Mouse (Mus musculus) embryonic facial prominence, embryonic 14.5 days (tissue): Measurements from ENCODE around the gene Atg7. TPM values are rescaled to one million over a fixed set of nuclear protein-coding genes. Genes with fewer than 3 reads are reported as not detected.
A peak's percentile ranks its signal among the peaks of the same experiment; 100 is the strongest.

Experiments used
- ATAC-seq: fragments of 200-750 bp; cut with Nextera tagmentation; 2 replicates; pipeline ENCODE4 v1.8.0; 2017; ENCODE audit warnings: low read depth, moderate number of reproducible peaks, moderate TSS enrichment
- DNase-seq: peaks from one replicate; pipeline ENCODE4 v3.0.0-alpha.2; 2015; ENCODE audit warnings: low spot score
- H3K27ac ChIP-seq: fragments of 300-500 bp; sonication (generic); replicated peaks from 2 replicates; pipeline ENCODE4 v1.5.1; 2014; ENCODE audit warnings: low read depth, mild to moderate bottlenecking, low read length, moderate library complexity
- H3K27me3 ChIP-seq: fragments of 300-500 bp; sonication (generic); replicated peaks from 2 replicates; pipeline ENCODE4 v1.6.1; 2014; ENCODE audit warnings: low read length; ENCODE audit not compliant: control insufficient read depth, insufficient read depth
- H3K36me3 ChIP-seq: fragments of 300-500 bp; sonication (generic); 2 replicates; pipeline ENCODE4 v1.6.1; 2014; ENCODE audit warnings: low read length, mixed read lengths; ENCODE audit not compliant: control insufficient read depth, insufficient read depth
- H3K4me1 ChIP-seq: fragments of 300-500 bp; sonication (generic); 2 replicates; pipeline ENCODE4 v1.6.1; 2014; ENCODE audit warnings: antibody characterized with exemption, low read length; ENCODE audit not compliant: control insufficient read depth, insufficient read depth
- H3K4me2 ChIP-seq: fragments of 300-500 bp; sonication (generic); 2 replicates; pipeline ENCODE4 v1.6.1; 2014; ENCODE audit warnings: low read depth, mild to moderate bottlenecking, low read length, moderate library complexity, mixed read lengths
- H3K4me3 ChIP-seq: fragments of 300-500 bp; sonication (generic); 2 replicates; pipeline ENCODE4 v1.5.1; 2014; ENCODE audit warnings: low read depth, mild to moderate bottlenecking, low read length
- H3K9ac ChIP-seq: fragments of 300-500 bp; sonication (generic); 2 replicates; pipeline ENCODE4 v1.6.1; 2014; ENCODE audit warnings: low read depth, mild to moderate bottlenecking, low read length, moderate library complexity, mixed read lengths
- H3K9me3 ChIP-seq: fragments of 300-500 bp; sonication (generic); 2 replicates; pipeline ENCODE4 v1.6.1; 2016; ENCODE audit warnings: low read length; ENCODE audit not compliant: control insufficient read depth
- WGBS: fragments of 180-500 bp; shearing (Covaris S2); extraction: QIAGEN DNeasy Blood & Tissue Kit; methylation state at CpG from one replicate; pipeline ENCODE4 v1.1.7; 2014; 5-methylcytosine and 5-hydroxymethylcytosine counted together
- polyA plus RNA-seq: library from polyadenylated mRNA; unstranded; fragments of >200 nt; fragmentation: Nextera tagmentation; extraction: Ambion mirVana; gene quantifications from 2 replicates; pipeline ENCODE4 v1.2.1, GENCODE M21; 2014

Atg7 gene
- polyA plus RNA-seq, 1 experiment from 2014 or later = 17.6 TPM

DNA sequence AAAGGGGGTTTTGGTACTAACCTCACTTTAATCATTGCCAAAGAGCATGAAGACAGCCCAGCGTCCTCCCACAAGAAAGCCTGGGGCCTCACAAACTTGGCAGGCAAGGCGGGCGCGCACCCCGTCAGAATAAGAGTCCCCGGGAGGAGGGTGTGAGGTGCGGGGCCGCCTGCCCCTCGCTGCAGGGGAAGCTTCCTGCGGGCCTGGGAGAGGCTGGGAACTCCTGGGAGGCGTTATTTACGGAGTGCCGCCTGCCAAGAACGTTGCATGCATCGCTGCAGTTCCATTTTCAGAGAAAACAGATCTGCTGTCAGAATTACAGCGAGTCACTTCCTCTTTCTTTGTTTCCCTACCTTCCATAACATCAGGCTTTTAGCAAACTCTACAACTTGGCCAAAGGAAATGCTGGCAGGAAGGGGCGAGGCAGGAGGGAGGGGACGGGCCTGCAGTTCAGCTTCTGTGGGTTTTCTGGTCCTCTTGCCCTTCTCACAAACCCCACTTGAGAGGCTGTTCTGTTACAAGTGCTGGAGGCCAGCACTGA is 232.2 kb downstream of the Atg7 start:
- DNase-seq (peak; percentile 97), ATAC-seq (peak; percentile 92)
- Histone ChIP-seq H3K9me3 (no peaks in the 10 kb centered on the region), H3K9ac (peak overlapping the region; percentile 68), H3K36me3 (0 out of 2 replicates have a peak, but pooled peaks cover 4% of the 10 kb centered on the region), H3K4me3 (peak overlapping the region; percentile 38), H3K27me3 (no peaks in the 10 kb centered on the region), H3K4me1 (peaks cover 79% of the 10 kb centered on the region), H3K4me2 (peak overlapping the region; percentile 82), H3K27ac (peak overlapping the region; percentile 96)
- 0% methylated on average over 18 of the region's 18 CpGs for WGBS

DNA sequence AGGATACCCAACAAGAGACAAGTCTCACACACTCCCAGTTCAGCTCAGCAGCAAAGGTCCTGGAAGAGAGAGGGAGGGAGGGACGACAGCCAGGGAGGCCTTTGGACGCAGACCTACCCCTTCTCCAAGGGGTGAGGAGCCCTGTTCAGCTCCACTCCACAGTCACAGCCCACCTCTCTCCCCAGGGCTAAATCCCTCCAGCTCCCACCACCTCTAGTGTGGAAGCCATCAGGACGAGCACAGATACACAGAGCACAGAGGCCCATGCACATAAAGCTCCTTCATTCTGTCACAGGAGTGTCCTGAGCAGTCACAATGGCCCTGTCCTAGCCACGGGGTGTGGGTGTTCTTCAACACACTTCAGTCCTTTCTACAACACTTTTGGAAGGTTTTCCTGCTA is 233.1 kb downstream of the Atg7 start:
- H3K9ac ChIP-seq = peak overlapping the region; percentile 46; the same call in 1 of the 2 replicates
- WGBS = 22% methylated on average over 4 of the region's 4 CpGs
- no peak for DNase-seq
- no peaks in the 10 kb centered on the region for H3K9me3 ChIP-seq
- peak overlapping the region; percentile 82; the same call in 1 of the 2 replicates for H3K4me2 ChIP-seq
- peak overlapping the region; percentile 96 for H3K27ac ChIP-seq
- 0 out of 2 replicates have a peak, but pooled peaks cover 4% of the 10 kb centered on the region for H3K36me3 ChIP-seq
- no peaks in the 10 kb centered on the region for H3K27me3 ChIP-seq
- no peak for ATAC-seq
- H3K4me1 ChIP-seq = peaks cover 71% of the 10 kb centered on the region
- no peak overlapping the region for H3K4me3 ChIP-seq

DNA sequence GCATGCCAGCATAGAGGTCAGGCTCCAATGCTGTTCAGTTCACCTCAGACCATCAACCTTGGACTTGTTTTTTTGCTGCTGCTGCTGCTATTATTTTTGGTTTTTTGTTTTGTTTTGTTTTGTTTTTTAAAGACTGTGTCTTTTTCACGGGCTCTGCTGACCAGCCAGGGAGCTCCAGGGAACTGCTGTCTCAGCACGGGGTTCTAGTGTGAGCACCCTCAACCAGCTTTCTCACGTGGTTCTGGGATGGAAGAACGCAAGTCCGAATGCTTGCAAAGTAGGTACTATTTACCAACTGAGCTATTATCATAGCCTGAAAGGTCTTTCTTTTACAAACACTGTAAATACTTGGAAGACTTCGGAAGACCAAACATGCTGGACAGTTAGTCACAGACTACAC is 233.6 kb downstream of the Atg7 start:
- Histone ChIP-seq H3K27ac (peak overlapping the region; percentile 96), H3K27me3 (no peaks in the 10 kb centered on the region), H3K36me3 (0 out of 2 replicates have a peak, but pooled peaks cover under 1% of the 10 kb centered on the region), H3K9me3 (no peaks in the 10 kb centered on the region), H3K9ac (peak overlapping the region; percentile 46; the same call in 1 of the 2 replicates), H3K4me2 (no peak overlapping the region), H3K4me1 (peaks cover 72% of the 10 kb centered on the region), H3K4me3 (no peak overlapping the region)
- DNase-seq (no peak), ATAC-seq (no peak)
- 62% methylated on average over 6 of the region's 6 CpGs for WGBS

DNA sequence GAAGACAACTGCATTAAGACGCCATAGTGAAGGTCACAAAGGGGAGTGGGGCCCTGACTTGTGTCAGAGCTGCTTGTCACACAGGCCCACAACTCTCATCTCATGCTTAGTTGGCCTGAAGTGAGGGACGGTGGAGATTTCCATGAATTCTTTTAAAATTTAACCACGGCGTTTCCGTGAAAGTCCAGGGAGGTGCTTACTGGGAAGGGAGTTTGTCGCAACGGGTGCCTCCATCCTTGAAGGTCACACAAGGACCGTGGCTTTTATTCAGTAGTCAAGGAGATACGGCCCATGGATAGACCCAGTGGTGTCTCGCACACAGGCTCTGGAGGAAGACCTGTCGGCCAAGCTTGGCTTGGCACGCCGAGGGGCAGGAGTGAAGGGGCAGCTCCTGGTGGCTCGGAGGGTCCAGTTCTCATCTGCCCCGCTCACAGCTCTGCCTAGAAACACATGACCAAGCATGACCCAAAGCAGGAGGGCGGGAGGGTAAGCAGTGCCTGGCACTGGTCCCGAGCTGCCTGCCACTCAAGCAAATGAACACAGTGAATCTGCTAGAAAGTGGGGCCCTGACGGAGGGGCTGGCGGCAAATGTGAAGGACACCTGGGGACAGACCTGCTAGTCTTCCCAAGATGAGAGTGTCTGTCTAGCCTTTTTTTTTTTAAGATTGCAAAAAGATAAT is 236.1 kb downstream of the Atg7 start:
- Histone ChIP-seq H3K27me3 (no peaks in the 10 kb centered on the region), H3K27ac (no peak overlapping the region), H3K36me3 (peaks cover 2% of the 10 kb centered on the region; the same call in 1 of the 2 replicates), H3K4me3 (no peak overlapping the region), H3K9me3 (no peaks in the 10 kb centered on the region), H3K4me2 (no peak overlapping the region), H3K4me1 (peaks cover 78% of the 10 kb centered on the region), H3K9ac (no peak overlapping the region)
- WGBS = 72% methylated on average over 19 of the region's 19 CpGs
- no peak for ATAC-seq
- DNase-seq = no peak

DNA sequence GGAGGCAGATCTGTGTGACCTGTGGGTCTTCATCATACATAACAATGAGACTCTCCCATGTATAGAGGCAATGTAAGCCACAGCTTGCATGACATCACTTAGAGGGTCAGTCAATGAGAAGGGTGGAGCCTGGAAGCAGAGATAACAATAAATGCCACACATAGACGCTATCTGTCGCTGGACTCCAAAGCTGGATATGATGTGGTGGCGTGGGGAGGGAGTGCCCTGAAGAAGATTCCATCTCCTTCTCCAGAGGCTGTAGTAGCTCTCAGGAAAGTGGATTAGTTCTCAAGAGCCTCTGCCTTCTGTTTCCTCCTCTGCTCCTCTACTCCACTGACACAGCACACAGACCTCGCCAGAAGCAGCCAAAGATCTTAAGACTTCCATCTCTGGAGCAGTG is 237.9 kb downstream of the Atg7 start:
- Histone ChIP-seq H3K36me3 (peaks cover 20% of the 10 kb centered on the region), H3K27me3 (no peaks in the 10 kb centered on the region), H3K4me1 (peaks cover 67% of the 10 kb centered on the region), H3K27ac (0 out of 2 replicates have a peak overlapping the region, but pooled peaks have one; percentile 3), H3K4me3 (no peak overlapping the region), H3K9ac (no peak overlapping the region), H3K9me3 (no peaks in the 10 kb centered on the region), H3K4me2 (no peak overlapping the region)
- 85% methylated on average over 4 of the region's 4 CpGs for WGBS
- ATAC-seq (no peak), DNase-seq (no peak)

DNA sequence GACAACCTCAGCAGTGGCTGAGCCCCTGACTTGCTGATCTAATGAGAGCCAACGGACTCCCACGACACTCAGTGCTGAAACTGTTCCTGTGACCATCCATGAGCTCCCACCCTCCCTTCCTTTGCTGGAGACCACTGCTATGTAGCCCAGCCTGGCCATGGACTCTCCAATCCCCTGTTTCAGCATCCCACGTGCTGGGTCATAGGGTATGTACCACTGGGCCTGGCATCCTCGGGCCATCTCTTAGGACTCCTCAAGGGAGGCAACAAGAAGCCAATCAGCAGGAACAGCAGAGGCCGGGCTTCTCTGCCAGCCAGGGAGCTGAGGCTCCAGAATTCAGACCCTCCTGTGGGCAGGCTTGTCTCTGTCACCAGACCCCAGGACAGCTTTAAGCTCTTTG is 239.3 kb downstream of the Atg7 start:
- no peak for DNase-seq
- Histone ChIP-seq H3K27ac (peak overlapping the region; percentile 98), H3K4me3 (no peak overlapping the region), H3K9ac (peak overlapping the region; percentile 53; the same call in 1 of the 2 replicates), H3K4me1 (peaks cover 61% of the 10 kb centered on the region), H3K4me2 (peak overlapping the region; percentile 32; the same call in 1 of the 2 replicates), H3K36me3 (peaks cover 31% of the 10 kb centered on the region), H3K9me3 (no peaks in the 10 kb centered on the region), H3K27me3 (no peaks in the 10 kb centered on the region)
- ATAC-seq = no peak
- WGBS = 40% methylated on average over 5 of the region's 5 CpGs

DNA sequence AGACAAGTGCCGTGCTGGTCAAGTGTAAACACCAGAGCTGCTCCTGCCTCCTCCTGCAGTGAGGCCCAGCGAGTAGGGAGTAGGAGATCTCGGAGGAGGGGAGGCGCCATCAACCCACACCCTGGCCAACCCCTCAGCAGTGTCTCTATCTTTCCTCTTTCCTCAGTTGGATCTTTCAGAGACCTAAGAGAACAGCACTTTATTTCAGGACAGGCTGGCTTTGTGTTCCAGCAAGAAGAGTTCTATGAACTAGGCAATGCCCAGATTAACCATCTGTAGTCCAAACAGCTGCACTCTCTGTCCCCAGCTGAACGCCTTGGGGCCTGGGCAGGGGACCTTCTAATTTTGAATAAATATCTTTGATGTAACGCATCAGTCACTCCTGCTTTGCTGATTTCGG is 239.8 kb downstream of the Atg7 start:
- peaks cover 31% of the 10 kb centered on the region for H3K36me3 ChIP-seq
- peak overlapping the region; percentile 53; the same call in 1 of the 2 replicates for H3K9ac ChIP-seq
- H3K4me3 ChIP-seq = no peak overlapping the region
- ATAC-seq (peak; percentile 22; the same call in 1 of the 2 replicates), DNase-seq (peak; percentile 63)
- H3K27ac ChIP-seq = peak overlapping the region; percentile 98
- WGBS = 23% methylated on average over 6 of the region's 7 CpGs
- H3K27me3 ChIP-seq = no peaks in the 10 kb centered on the region
- peak overlapping the region; percentile 32 for H3K4me2 ChIP-seq
- peaks cover 58% of the 10 kb centered on the region for H3K4me1 ChIP-seq
- no peaks in the 10 kb centered on the region for H3K9me3 ChIP-seq

DNA sequence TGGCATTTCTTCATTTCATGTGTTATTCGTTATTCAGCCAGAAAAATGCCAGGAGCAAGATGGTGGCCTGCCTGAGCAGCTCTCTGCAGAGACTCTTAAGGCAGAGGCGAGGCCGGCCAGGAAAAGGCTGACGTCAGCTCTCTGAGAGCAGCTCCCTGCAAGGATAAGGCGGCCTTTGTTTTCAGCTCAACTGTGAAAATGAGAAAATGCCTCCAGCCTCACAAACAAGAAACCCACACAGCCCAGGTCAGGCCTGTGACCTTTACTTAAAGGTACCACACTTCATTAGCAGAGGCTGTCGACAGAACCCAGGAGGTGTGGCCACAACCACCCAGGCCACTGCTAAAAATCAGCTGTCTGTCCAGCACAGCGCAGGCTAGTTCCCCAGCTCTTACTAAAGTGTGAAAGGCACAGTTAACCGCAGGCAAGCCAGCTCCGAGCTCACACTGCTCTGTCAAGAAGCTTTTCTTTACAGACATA is 240.4 kb downstream of the Atg7 start:
- Histone ChIP-seq H3K36me3 (peaks cover 33% of the 10 kb centered on the region), H3K4me2 (peak overlapping the region; percentile 32), H3K4me3 (no peak overlapping the region; the same call in 1 of the 2 replicates), H3K27ac (peak overlapping the region; percentile 98), H3K9me3 (no peaks in the 10 kb centered on the region), H3K4me1 (peaks cover 53% of the 10 kb centered on the region), H3K9ac (peak overlapping the region; percentile 53; the same call in 1 of the 2 replicates), H3K27me3 (no peaks in the 10 kb centered on the region)
- ATAC-seq = peak; percentile 93
- DNase-seq = peak; percentile 97
- WGBS = 4% methylated on average over 9 of the region's 9 CpGs
